ENCODE assay signal across 1 mouse cellular context in the genomic region with DNA sequence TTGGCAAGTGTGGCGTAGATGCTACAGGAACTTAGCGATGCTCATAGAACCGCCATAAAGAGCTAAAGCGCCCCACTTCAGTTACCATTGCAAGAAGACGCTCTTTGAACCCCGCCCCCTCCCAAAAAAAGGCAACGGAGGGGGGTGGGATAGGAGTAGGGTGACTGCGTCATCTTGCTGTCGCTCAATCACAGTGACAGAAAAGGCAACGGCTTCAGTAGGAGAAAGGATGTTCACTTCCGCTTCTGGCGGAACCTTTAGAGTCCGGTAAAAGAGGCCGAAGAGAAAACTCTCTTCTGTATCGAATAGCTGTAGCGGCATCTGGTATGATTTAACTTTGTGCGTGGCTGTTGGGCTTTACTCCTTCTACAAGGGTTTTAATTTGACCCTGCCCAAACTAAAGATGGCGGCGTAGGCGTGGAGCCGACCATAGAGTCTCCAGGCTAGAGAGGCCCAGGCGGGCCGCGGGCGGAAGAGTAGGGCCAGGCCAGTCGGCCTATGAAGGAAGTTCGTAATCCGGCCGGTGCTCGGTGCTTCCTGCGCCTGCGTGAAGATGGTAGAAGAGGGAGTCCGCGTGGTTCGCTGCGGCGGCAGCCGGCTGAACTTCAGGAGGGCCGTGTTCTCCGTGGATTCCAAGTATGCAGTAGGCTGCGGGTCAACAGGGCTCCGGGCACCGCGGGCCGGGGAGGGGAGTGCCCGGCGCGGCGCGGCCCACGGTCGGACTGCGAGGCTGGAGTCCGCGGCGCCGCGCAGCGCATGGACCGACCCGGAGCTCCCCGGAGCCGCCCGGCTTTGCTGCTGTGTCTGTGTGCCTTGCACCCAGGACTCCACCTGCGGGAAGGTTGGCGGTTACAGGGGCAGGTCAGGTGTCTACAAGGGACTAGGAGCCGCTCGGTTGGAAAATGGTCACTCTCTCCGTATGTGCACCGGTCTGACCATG.
TF ChIP-seq lines count a peak whose summit lies in the region.

A gene (plus strand): TSS at position 198 of the 940 bp plus-strand sequence.

TF ChIP-seq in MEL, 35 proteins besides CTCF, POLR2A, EP300 and RAD21 (continued from another document):
- TF ChIP-seq POLR2AphosphoS5 (IDR thresholded peaks at IDR 0.05; ENCODE audit: borderline replicate concordance, low read depth, low read length) (no peak), BHLHE40 (IDR thresholded peaks at IDR 0.05; ENCODE audit: borderline replicate concordance, low read depth, low read length) (no peak), MEF2A (IDR thresholded peaks at IDR 0.05; ENCODE audit: extremely low read depth, insufficient replicate concordance, low read depth, low read length, poor library complexity, severe bottlenecking) (peak; percentile 24; the same call in 1 of the 2 replicates), POLR2AphosphoS2 (IDR thresholded peaks at IDR 0.05; ENCODE audit: low read length) (peak; percentile 94), GATA1 (IDR thresholded peaks at IDR 0.05; ENCODE audit: low read depth, low read length) (no peak), MAZ (IDR thresholded peaks at IDR 0.05; ENCODE audit: low read depth, low read length) (peak; percentile 92), MAFK (IDR thresholded peaks at IDR 0.05; ENCODE audit: borderline replicate concordance, low read depth, low read length) (peak; percentile 15; the same call in 1 of the 2 replicates), CHD2 (IDR thresholded peaks at IDR 0.05; ENCODE audit: low read length) (peak; percentile 39), MAX (IDR thresholded peaks at IDR 0.05; ENCODE audit: low read length) (peak; percentile 88), MYC (IDR thresholded peaks at IDR 0.05; ENCODE audit: low read depth, low read length) (no peak; the same call in none of the 2 replicates), ZKSCAN1 (IDR thresholded peaks at IDR 0.05; ENCODE audit: low read depth, low read length) (no peak), GABPA (IDR thresholded peaks at IDR 0.05; ENCODE audit: low read depth, low read length) (peak; percentile 50; the same call in 1 of the 2 replicates), MXI1 (IDR thresholded peaks at IDR 0.05; ENCODE audit: low read depth, low read length) (peak; percentile 91), MYB (IDR thresholded peaks at IDR 0.05; ENCODE audit: low read depth, low read length) (peak; percentile 57; the same call in 1 of the 2 replicates)
